Mouse (Mus musculus): Measurements from ENCODE around the gene Ciao2b.
"Not testable (repeated sequence)": the region's sequence is repeated elsewhere in the genome, so short reads cannot be mapped to it uniquely, and the experiment has no call there.

The Ciao2b gene

DNA sequence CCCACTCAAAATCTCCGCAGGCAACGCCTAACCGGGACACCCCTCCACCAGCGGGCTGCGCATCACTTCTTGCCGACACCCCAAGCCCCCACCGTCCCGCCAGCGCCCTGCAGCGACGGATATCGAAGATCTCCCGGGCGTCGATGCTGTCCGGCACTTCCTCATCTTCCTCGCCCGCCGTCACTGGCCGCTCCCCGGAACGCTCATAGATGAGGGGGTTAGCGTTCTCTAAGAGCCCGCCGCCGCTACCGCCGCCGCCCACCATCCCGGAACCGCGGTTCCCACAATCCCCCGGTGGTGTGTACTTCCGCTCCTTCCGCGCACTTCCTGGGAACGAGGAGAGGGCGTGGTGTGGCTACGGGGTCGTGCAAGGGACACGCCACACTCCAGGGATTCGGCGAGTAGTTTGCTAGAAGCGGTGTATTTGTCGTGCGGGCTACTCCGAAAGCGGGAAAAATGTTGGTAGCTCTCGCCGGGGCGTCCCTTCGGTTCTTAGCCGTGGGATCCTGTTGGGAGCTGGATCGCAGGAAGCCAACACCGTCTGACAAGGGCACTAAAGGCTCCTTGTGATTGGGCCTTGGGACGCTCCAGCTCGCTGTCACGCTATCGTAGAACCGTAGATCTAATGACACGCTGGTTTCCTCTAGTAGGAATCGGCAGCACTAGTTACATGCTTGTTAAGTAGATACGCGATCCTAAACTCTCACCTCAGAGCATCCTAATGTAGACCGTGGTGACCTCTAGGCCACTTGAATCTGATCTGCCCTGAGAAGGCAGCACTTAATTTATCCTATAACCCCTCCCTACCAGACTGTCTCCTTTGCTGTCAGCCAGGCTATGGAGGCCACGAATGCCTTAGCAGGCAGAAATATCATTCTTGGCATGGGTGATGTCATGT, at the start of gene Ciao2b:
Ciao2b (minus strand) TSS at position 540 of the 898 bp plus-strand sequence.
- peak; percentile 77 to 86 for DNase-seq (ENCODE audit: low spot score in 2 of 2)

DNA sequence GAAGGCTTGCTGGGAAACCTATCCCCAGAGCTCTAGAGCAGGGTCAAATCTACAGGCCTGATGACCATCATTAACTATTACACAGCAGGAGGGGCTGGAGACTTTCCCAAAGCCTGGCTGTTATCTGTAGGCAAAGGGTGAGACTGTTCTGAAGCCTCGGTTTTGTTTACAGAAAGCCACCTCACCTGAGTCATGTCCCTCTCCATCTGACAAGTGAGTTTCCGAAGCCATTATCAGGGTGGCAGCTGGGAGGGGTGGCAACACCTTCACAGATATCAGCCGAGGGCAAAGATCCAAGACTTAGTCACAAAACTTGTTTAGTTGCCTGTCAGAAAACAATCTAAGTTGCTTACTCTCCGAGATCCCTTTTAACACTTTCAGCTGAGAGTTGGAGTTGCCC, 46.7 kb upstream of the Ciao2b start:
- no peak for DNase-seq (ENCODE audit: low spot score in 2 of 2)

DNA sequence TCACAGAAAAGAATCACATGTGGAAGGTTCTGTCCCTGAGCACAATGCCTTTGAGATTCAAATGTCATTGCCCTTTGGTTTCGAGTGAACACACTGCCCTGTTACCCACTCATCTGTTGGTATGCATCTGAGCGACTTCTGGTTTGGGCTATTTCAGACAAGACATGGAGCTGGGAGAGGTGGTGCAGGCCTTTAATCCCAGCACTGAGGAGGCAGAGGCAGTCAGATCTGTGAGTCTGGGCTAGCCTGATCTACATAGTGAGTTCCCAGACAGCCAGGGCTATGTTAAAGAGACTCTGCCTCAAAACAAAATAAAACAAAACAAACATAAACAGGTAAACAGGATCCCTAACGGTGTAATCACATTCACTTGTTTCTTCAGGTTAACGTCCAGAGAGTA, 13.8 kb upstream of the Ciao2b start:
- no peak for DNase-seq (ENCODE audit: low spot score in 2 of 2)

DNA sequence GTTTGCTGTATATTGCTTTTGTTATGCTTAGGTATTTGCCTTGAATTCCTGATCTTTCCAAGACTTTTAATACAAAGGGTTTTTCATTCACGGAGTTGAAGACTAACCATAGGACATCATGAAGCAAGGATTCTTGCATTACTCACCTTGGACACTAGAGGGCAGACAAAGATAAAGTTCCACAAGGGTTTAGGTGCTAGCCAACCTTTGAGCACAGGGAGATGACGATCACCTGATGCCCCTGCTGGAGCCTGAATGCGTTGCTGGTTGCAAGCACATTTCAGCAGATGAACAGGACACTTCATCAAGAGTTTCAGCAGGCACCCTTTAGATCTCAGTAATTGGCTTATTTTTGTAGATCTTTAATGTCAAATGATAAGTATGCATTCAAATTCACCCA, 13.2 kb upstream of the Ciao2b start:
- peak; percentile 64 to 74 for DNase-seq (ENCODE audit: low spot score in 2 of 2)

DNA sequence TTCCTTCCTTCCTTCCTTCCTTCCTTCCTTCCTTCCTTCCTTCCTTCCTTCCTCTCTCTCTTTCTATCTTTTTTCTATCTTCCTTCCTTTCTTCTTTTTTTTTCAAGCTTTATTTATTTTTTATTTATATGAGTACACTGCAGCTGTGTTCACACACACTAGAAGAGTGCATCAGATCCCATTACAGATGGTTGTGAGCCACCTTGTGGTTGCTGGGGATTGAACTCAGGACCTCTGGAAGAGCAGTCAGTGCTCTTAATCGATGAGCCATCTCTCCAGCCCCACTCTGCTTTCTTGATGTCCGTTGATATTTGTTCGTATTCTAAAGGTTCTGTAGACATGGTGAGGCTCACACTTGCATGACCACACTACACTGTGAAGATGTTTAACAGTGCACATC, 2.4 kb upstream of the Ciao2b start:
- DNase-seq (ENCODE audit: low spot score in 2 of 2): not testable (repeated sequence)

DNA sequence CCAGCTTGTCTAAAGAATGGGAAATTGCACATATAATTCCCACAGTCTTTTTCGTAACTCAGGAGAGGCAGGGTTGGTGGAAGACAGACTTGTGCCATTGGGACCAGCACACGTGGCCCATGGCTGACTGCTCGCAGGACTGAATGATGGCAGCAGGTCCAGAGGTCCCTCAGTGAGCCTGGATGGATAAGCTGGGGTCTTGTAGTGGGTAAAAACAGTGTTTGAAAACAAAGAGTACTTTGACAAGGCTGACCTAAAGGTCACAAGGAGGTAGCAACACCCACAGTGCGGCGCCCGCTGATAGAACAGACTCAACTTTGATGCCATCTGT, 524 bp upstream of the Ciao2b start:
- no peak for DNase-seq (ENCODE audit: low spot score in 2 of 2)

DNA sequence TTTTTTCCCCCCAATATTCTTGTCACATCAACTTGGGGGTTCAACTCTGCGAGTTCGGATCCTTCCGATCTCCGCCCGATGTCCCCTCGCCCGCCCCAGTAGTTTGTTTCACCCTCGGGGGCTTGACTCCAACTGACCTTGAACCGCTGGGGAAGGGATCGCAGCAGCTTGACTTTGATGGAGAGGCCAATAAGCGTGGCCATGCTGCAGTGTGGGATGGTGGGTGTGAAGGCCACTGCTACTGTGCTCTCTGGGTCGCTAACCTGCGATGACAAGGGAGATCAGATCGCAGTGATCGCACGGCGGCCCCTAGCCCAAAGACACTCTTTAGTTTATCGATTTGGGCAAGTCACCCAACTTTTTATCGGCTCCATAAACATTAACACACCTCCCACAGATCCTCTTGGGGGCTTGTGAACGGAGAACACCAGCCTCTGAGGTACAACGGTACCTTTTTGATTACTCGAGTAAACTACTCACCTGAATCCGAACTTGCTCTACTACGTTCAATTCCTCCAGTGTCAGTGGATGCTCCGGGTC, 864 bp downstream of the Ciao2b start:
- no peak for DNase-seq (ENCODE audit: low spot score in 2 of 2)

DNA sequence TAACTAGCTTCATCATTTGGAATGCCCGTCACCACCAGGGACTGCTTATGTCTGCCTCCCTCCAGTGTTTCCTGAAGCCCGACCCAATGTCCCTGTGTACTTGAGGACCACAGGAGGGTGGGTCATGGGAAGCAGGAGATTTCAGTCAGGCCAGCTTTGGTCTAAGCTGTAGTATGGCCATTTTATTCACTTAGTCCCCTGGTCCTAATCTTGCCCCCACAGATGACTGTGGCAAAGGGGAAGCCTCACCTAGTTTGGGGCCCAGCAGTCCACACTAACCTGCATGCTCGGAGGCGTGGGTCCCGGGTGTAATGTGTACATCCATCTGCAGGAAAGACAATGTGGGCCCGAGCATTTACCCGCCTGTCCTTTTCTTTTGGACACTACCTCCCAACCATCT, 1.5 kb downstream of the Ciao2b start:
- peak in 1 of 2 experiments; percentile 2 for DNase-seq (ENCODE audit: low spot score in 2 of 2)

DNA sequence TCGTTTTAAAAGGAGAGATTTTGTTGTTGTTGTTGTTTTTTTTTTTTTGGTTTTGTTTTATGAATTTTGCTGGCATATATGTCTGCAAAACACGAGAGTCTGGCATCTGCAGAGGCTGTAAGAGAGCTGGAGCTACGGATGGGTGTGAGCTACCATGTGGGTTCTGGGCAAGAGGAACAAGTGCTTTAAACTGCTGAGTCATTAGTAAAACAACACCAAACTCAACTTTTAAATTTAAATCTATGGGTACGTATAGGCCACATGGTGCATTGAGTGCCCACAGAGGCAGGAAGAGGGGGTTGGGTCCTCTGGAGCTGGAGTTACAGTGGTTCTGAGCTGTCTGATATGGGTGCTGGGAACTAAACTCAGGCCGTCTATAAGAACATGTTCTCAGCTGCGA, 3.8 kb downstream of the Ciao2b start:
- DNase-seq (ENCODE audit: low spot score in 2 of 2): no peak

DNA sequence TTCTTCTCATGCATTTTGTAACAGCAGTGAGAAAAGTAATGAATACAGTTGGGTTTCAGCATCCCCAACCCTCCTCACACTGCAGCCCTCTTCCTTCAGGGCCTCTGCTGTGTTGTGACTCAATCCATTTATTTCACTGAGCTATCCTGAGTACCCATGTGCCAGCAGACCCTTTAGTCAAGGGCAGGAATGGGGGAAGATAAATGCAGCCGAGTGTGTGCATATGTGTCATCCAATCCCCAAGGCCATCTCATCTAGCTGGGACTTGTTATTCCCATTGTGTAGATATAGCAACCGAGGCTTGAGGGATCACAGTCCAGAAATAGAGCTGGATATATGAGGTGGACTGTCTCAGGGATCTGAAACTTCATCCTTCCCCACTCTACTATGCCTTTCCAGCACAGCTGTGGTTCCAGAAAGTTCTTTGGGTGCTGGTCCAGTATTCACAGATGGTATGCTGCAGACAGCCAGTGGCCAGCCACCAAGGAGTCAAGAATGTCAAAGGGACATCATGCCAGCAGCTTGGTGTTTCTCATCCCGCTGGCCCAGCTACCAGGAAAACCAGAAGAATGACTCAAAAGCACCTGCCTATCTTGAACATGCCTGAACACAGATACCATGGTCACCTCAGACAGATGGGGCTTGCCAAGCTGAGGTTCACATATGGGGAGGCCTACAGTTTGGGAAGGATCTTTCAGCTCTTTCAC, 6.6 kb downstream of the Ciao2b start:
- peak in 1 of 2 experiments; percentile 3 for DNase-seq (ENCODE audit: low spot score in 2 of 2)

DNA sequence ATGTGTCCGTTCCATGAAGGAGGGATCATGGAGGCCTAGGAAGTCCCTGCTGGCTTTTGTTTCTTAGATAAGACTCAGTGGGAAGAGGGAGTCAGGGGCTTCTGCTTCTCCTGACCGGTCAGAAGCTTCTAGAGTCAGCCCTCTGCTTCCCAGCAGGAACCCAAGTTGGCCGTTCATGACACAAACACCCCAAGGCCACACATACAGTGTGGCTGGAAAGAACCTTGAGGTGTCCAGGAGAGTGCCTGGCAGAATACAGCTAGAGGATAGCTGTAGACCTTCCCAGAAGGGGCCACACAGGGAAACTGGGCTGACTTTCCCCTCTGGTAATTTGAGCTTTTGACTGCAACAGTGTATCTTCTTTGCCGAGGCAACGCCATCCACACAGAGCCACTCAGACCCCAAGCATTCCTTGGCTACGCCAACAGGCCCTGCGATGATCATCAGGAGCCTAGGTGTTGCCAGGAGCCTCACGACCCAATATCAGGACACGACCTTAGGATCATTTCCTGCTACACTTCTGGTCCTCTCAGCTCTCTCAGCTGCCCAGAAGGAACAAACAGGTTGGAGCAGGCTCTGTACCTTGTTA, 8.5 kb downstream of the Ciao2b start:
- no peak for DNase-seq (ENCODE audit: low spot score in 2 of 2)

DNA sequence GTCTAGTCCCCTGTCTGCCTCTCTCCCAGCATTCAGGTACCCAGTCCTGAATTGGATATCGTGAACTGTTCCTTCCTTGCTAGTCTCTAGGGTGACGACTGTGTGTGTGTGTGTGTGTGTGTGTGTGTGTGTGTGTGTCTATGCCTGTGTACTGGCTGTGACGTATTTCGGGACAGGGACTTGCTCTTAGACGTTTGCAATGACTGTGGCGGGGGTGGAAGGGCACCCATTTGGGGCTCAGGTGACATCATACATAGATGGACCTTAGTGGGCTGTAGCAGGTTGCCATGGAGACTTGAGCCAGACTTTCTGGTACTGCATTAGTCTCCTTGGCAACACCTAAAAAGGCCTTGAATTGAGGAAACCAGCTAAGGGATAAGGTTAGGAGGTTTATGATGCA, 9.3 kb downstream of the Ciao2b start:
- DNase-seq (ENCODE audit: low spot score in 2 of 2): peak; percentile 26 to 65

DNA sequence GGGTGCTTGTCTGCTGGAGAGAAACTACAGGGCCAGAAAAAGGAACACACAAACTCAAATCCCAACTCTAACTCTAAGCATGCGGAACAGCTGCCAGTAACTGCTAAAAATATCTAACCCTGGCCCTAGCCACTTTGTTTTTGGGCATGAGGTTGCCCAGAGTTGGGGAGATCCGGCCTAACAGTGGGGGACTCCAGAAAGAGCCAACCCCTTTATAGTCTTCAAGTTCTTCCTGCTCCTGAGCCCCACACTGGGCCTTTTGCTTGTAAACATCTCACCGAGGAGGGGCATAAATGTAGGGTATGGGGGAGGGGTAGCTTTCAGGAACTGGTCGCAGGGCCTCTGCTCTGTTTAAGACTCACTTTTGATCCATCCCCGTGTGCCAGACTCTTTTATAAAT, 9.8 kb downstream of the Ciao2b start:
- no peak for DNase-seq (ENCODE audit: low spot score in 2 of 2)

DNA sequence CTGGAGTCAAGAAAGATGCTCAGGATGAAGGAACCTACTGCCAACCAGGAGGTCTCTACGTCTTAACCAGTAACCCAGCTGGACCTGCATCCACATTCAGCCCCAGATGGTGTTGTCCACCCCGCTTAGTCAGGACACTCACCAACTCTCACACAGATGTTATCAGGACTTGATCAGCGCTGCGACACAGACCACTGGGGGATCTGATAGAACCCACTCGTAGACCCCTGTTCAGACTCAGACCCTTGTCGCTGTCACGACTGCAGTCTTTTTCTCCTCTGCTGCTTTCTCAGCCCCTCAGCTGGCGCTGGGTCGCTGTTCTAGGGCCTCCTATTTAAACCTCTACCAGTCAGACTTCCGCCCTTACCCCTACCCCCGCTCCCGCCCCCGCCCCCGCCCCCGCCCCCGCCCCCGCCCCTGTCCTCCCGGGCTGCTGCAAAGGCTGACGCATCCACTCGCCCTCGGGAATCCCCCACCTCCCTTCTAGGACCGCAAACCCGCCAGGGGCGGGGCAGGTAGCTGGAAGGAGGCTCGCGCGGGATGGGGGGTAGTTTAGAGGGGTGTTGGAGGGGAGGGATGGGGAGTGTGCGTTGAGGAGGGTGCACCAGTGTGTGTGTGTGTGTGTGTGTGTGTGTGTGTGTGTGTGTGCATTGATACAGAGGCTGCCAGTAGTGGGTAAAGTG, 10.6 kb downstream of the Ciao2b start, which contains the start of gene Rrad:
Rrad (minus strand) TSS at position 347 of the 683 bp plus-strand sequence.
- peak in 1 of 2 experiments; percentile 31 for DNase-seq (ENCODE audit: low spot score in 2 of 2)

DNA sequence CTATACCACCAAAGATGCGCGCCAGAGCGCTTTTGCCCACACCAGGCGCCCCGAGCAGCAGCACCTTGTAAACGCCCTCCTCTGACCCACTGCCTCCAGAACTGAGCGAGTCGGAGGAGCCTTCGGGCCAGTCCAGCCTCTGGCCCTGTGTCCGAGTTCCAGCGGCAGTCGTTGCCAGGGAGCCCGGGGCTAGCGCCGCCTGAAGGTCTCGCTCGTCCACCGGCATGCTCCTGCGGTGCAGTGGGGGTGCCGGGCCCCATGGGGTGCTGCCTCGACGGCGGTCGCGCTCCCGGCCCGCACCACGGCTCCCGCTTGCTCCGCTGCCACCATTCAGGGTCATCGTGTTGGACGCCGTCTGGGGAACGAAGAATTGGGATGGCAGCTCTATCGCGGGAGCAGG, 11.2 kb downstream of the Ciao2b start:
- DNase-seq (ENCODE audit: low spot score in 2 of 2): peak in 1 of 2 experiments; percentile 21

DNA sequence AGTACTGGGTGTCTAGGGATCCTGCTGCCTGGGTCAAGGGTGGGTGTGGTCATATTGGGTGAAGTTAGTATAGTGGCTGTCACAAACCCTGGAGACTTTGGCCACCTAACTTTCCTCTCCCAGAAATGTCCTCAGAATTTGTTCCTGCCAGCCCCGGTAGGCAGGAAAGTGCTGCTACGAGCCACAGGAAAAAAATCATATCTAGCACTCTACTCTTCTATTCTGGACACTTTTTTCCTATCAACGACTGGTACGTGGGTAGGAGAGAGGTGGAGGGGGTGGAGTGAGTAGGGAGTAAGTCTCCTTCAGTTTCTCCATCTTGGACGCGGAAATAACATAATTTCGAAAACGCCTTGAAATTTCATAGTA, 11.7 kb downstream of the Ciao2b start:
- no peak for DNase-seq (ENCODE audit: low spot score in 2 of 2)

DNA sequence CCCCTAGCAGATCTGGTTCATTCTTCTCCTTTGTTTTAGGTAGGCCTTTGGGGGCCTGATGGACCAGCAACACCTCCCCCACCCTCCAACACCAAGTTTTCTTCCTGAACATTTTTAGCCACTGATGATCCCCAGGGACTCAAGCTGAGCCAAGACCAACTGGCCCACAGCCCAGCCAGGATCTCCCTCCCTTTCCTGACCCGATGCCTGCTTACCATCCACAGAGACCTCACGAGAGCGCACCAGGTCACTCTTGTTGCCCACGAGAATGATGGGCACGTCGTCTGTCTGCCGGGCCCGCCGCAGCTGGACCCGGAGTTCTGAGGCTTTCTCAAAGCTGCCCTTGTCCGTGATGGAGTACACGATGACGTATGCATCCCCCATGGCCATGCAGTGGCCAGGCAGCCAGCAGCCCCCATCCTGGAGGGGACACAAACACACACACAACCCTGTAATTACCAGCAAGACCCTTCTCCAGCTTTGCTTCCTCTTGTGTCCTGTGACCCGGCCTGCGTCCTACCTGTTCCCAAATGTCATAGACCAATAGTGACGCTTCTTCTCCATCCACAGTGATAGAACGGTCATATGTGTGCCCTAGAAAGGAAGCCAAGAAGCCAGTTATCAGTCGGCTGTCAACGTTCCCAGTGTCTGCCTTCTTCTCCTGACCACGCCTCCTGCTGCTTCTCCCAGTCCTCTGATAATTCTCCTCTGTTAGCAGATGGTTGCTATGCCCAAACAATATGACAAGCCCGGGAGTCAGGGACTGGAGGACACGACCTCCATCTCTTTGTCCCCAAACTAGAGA, 12.3 kb downstream of the Ciao2b start:
- no peak for DNase-seq (ENCODE audit: low spot score in 2 of 2)

DNA sequence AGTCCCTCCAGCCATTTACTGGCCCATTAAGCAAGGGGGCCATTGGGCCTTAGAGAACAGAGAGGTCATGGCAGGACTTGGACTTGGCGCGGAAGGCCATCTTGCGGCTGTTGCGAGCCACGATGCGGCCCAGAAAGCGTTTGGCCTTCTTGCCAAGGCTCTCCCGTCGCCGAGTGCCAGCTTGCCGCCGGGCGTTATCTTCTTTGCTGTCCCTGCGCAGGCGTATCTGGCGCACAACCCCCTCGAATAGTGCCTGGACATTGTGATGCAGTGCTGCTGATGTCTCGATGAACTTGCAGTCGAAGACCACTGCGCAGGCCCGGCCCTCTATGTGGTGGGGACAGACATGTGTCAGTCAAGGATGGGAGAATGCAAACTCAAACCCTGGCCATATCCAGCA, 13.4 kb downstream of the Ciao2b start:
- DNase-seq (ENCODE audit: low spot score in 2 of 2): no peak

DNA sequence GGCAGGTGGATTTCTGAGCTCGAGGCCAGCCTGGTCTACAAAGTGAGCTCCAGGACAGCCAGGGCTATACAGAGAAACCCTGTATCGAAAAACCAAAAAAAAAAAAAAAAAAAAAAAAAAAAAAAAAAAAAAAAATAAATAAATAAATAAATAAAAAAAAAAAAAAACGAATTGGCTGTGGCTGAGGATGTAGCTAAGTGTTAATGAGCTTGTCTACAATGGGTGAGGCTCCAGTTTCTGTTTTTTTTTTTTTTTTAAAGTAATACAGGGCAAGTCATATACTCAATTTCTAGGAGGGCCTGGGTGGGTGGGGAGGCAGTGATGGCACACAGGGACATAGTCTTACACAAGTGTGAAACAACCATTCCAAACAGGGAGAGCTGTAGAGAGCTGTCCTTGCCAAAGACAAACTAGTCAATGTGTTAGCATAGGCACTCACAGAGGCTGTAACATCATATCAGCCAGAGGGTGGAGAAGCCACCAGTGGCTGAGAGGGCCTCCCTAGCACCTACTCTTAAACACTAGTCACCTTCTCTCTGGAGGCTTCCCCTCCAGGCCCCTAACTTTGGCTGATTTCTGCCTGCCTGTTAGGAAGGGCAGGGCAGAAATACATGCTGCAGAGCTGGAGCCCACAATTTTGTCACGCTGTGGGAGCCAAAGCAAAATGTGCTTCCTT, 14.6 kb downstream of the Ciao2b start:
- no peak for DNase-seq (ENCODE audit: low spot score in 2 of 2)

DNA sequence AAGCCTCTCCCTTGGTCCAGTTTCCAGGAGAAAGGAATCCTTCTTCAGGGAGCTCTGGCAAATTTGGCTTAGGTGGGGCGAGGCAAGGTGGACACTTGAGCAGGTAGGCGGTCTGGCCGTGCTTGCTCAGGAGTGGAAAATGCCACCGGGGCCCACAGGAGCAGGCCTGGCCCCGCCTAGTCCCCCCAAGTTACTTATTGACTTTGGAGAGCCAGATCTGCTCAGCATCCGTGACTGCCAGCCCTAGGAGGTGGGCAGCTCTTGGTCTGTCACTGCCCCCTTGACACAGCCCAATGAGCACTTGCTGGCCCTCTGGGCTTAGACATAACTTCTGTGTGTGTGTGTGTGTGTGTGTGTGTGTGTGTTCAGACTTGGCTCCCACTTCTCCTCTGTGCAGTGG, 17.6 kb downstream of the Ciao2b start, which contains the start of gene Cdh16:
Cdh16 (minus strand) TSS at position 236 of the 400 bp plus-strand sequence.
- no peak for DNase-seq (ENCODE audit: low spot score in 2 of 2)

All from frontal cortex, postnatal 10 days (tissue).